Mouse (Mus musculus) midbrain, embryonic 14.5 days (tissue): ENCODE results near the gene Dnal1. TPM values are rescaled to one million over a fixed set of nuclear protein-coding genes. Genes with fewer than 3 reads are reported as not detected.
"Not testable (repeated sequence)": the region's sequence is repeated elsewhere in the genome, so short reads cannot be mapped to it uniquely, and the experiment has no call there.

Source experiments
- ATAC-seq: fragments of 200-750 bp; cut with Nextera tagmentation; 2 replicates; pipeline ENCODE4 v1.8.0; 2017; ENCODE audit warnings: moderate number of reproducible peaks, moderate library complexity; ENCODE audit not compliant: low FRiP score, low TSS enrichment
- DNase-seq: peaks from one replicate; pipeline ENCODE4 v3.0.0-alpha.2; 2015
- H3K27ac ChIP-seq: fragments of 300-500 bp; sonication (generic); replicated peaks from 2 replicates; pipeline ENCODE4 v1.5.1; 2014; ENCODE audit warnings: mild to moderate bottlenecking, low read depth, low read length, moderate library complexity
- H3K27me3 ChIP-seq: fragments of 300-500 bp; sonication (generic); 2 replicates; pipeline ENCODE4 v1.6.1; 2014; ENCODE audit warnings: low read length, control low read depth, mixed read lengths; ENCODE audit not compliant: control insufficient read depth, insufficient read depth
- H3K36me3 ChIP-seq: fragments of 300-500 bp; sonication (generic); 2 replicates; pipeline ENCODE4 v1.6.1; 2014; ENCODE audit warnings: low read length, control low read depth; ENCODE audit not compliant: control insufficient read depth, insufficient read depth
- H3K4me1 ChIP-seq: fragments of 300-500 bp; sonication (generic); 2 replicates; pipeline ENCODE4 v1.6.1; 2014; ENCODE audit warnings: mild to moderate bottlenecking, antibody characterized with exemption, low read length, control low read depth; ENCODE audit not compliant: control insufficient read depth, insufficient read depth
- H3K4me2 ChIP-seq: fragments of 300-500 bp; sonication (generic); 2 replicates; pipeline ENCODE4 v1.6.1; 2014; ENCODE audit warnings: mild to moderate bottlenecking, low read length, moderate library complexity
- H3K4me3 ChIP-seq: fragments of 300-500 bp; sonication (generic); replicated peaks from 2 replicates; pipeline ENCODE4 v1.5.1; 2014; ENCODE audit warnings: low read depth, low read length
- H3K9ac ChIP-seq: fragments of 300-500 bp; sonication (generic); replicated peaks from 2 replicates; pipeline ENCODE4 v1.6.1; 2014; ENCODE audit warnings: mild to moderate bottlenecking, low read length, moderate library complexity
- H3K9me3 ChIP-seq: fragments of 300-500 bp; sonication (generic); 2 replicates; pipeline ENCODE4 v1.6.1; 2016; ENCODE audit warnings: low read length, control low read depth, mixed read lengths; ENCODE audit not compliant: control insufficient read depth
- WGBS: fragments of 180-500 bp; shearing (Covaris S2); extraction: QIAGEN DNeasy Blood & Tissue Kit; methylation state at CpG from one replicate; pipeline ENCODE4 v1.1.7; 2014; 5-methylcytosine and 5-hydroxymethylcytosine counted together
- polyA plus RNA-seq: library from polyadenylated mRNA; unstranded; fragments of >200 nt; fragmentation: Nextera tagmentation; extraction: Ambion mirVana; gene quantifications from 2 replicates; pipeline ENCODE4 v1.2.1, GENCODE M21; 2014

The Dnal1 gene
- 7.0 and 7.8 TPM in 2 replicates for polyA plus RNA-seq

DNA sequence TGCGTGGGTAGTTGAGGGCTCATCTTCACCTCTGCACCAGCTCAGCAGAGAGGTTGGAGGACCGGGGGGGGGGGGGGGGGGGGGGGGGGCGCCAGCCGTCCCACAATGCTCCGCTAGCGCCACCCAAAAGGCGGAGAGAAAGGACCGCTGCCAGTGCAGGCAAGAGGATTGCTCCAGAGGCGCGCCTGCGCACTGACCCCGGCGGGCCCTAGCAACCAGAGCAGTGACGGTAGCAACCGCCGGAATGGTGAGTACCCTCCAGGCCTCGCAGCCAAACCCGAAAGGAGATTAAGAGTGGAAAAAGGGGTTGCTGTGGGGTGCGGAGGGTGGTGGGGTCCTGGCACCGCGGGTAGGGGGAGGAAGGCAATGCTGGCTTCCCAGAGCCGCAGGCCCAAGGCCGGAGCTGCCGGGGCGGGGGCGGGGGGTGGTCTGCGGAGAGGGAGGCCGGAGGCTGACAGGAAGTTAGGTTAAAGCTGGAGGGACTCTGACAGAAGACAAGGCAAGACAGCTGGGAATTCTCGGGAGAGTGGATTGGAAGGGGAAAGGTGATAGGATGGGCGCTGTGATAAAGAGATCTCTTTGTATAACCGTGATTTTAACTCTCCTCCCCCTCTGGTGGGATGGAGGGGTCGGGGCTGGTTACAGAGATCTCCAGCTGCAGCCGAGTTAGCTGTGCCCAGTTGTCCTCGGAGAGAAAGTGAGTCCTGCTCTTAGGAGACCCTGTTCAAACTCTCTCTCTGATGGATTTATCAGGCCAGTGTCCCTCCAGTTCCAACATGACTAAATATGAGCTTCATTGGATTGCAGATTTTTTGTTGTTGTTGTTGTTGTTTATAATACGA, at the start of gene Dnal1:
Gene Dnal1, plus strand, starts transcription at position 214 of the 842 bp plus-strand sequence.
- H3K36me3 ChIP-seq = no peaks in the 10 kb centered on the region
- no peaks in the 10 kb centered on the region for H3K9me3 ChIP-seq
- ATAC-seq (peak; percentile 91), DNase-seq (peak; percentile 96)
- H3K27me3 ChIP-seq = no peaks in the 10 kb centered on the region
- peaks cover 9% of the 10 kb centered on the region; the same call in 1 of the 2 replicates for H3K4me1 ChIP-seq
- peak within 1 kb of the TSS; percentile 48 for H3K9ac ChIP-seq
- peak within 1 kb of the TSS; percentile 55 for H3K4me3 ChIP-seq
- peak within 1 kb of the TSS; percentile 60; the same call in 1 of the 2 replicates for H3K27ac ChIP-seq
- peak within 1 kb of the TSS; percentile 70 for H3K4me2 ChIP-seq
- 2% methylated on average over 33 of the region's 35 CpGs for WGBS

DNA sequence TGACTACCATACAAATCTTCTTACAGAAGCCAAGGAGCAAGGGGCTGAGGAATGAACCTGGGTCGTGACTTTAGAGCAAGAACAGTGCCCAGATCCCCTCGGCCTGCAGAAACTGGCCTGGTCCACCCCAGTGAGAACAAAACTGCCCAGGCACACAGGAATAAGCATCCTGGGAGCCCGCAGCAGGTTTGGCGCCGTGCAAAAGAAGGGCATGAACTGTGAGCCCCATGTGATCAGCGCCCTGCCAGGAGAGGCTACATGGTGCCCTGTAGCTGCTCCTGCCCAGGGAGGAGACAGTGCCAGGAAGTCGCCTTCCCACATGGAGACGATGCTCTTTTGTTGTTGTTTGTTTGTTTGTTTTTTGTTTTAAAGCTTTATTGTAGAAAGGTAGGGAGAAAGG, 49.5 kb upstream of the Dnal1 start:
- Histone ChIP-seq H3K27ac (no peak overlapping the region), H3K4me2 (no peak overlapping the region), H3K9ac (no peak overlapping the region), H3K36me3 (no peaks in the 10 kb centered on the region), H3K27me3 (peaks cover 7% of the 10 kb centered on the region; the same call in 1 of the 2 replicates), H3K4me1 (no peaks in the 10 kb centered on the region), H3K9me3 (no peaks in the 10 kb centered on the region), H3K4me3 (no peak overlapping the region)
- 78% methylated on average over 8 of the region's 8 CpGs for WGBS
- no peak for DNase-seq
- ATAC-seq = no peak

DNA sequence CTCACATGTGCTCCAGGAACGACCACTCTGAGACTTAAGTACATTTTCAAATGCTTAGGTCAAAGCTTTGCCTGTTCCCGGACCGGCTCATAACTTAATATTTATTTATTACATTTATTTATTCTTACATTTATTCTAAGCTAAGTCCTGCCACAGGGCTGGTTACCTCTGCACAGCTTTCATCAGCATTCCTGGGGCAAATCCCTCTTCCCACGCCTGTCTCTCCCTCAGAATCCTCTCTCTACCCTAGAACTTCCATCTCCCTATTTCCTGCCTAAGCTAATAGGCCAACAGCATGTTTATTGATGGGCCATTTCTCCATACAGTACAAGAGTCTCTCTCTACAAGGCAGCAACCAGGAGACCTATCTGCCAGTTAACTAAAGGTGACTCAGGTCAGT, 46.4 kb upstream of the Dnal1 start:
- no peaks in the 10 kb centered on the region for H3K4me1 ChIP-seq
- 80% methylated on average over 4 of the region's 4 CpGs for WGBS
- ATAC-seq (no peak), DNase-seq (no peak)
- H3K4me2 ChIP-seq = no peak overlapping the region
- H3K27ac ChIP-seq = no peak overlapping the region
- no peak overlapping the region for H3K9ac ChIP-seq
- H3K27me3 ChIP-seq = peaks cover 7% of the 10 kb centered on the region; the same call in 1 of the 2 replicates
- H3K4me3 ChIP-seq = no peak overlapping the region
- H3K9me3 ChIP-seq = no peaks in the 10 kb centered on the region
- H3K36me3 ChIP-seq = no peaks in the 10 kb centered on the region

DNA sequence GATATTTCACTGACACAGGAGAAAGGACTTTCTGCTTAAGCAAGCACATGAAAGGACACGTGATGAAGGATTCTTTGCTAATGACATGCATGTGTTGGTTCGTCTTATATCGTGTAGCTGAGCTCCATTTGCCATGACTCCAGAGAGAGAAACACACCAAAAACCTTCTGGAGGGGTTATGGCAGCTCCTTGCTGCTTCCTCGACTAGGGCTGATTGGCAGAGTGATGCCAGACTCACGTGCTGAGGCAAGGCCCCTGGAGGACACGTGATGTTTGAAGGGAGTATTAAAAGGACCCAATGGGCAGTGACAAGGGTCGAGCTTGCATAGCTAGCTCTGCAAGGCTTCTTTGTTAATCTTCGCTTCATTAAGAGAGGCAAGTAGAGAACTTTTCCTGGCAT, 45.9 kb upstream of the Dnal1 start:
- peaks cover 7% of the 10 kb centered on the region; the same call in 1 of the 2 replicates for H3K27me3 ChIP-seq
- H3K27ac ChIP-seq = no peak overlapping the region
- no peaks in the 10 kb centered on the region for H3K36me3 ChIP-seq
- H3K9ac ChIP-seq = no peak overlapping the region
- no peak overlapping the region for H3K4me3 ChIP-seq
- H3K9me3 ChIP-seq = no peaks in the 10 kb centered on the region
- ATAC-seq (no peak), DNase-seq (no peak)
- no peak overlapping the region for H3K4me2 ChIP-seq
- no peaks in the 10 kb centered on the region for H3K4me1 ChIP-seq
- 59% methylated on average over 8 of the region's 8 CpGs for WGBS

DNA sequence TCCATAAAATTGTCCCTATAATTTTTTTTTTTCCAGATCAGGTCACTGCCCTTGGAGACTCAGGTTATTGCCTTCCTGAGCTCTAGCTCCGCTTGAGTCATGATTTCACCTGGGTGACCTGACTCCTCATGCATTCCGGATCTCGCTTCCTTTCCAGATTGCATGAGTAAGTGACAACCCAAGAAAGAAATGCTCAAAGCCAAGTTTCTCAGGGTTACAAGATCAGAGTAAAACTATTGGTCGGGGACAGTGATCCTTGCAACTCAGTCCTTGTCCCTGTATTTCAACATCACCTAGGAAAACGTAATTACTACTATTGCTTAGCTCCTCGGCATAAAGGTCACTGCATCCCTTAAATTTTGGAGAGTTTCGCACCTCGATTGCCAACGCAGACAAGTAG, 45.2 kb upstream of the Dnal1 start, which contains the start of gene Acot5:
Gene Acot5, plus strand, starts transcription at position 340 of the 400 bp plus-strand sequence.
- H3K4me3 ChIP-seq = peak within 1 kb of the TSS; percentile 32
- whole genome bisulfite sequencing = 56% methylated on average over 9 of the region's 9 CpGs
- H3K4me1 ChIP-seq = no peaks in the 10 kb centered on the region
- H3K9ac ChIP-seq = no peak within 1 kb of the TSS; the same call in 1 of the 2 replicates
- H3K4me2 ChIP-seq = peak within 1 kb of the TSS; percentile 52
- ATAC-seq (no peak), DNase-seq (no peak)
- no peak within 1 kb of the TSS for H3K27ac ChIP-seq
- peaks cover 7% of the 10 kb centered on the region; the same call in 1 of the 2 replicates for H3K27me3 ChIP-seq
- H3K9me3 ChIP-seq = no peaks in the 10 kb centered on the region
- H3K36me3 ChIP-seq = no peaks in the 10 kb centered on the region

DNA sequence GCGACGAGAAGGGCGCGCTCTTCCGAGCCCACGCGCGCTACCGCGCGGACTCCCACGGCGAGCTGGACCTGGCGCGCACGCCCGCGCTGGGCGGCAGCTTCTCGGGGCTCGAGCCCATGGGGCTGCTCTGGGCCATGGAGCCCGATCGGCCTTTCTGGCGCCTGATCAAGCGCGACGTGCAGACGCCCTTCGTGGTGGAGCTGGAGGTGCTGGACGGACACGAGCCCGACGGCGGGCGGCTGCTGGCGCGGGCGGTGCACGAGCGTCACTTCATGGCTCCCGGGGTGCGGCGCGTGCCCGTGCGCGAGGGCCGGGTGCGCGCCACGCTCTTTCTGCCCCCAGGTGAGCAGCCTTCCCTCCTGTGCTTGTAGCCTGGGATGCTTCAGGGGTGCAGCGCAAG, 44.6 kb upstream of the Dnal1 start:
- H3K9ac ChIP-seq, H3K9me3 ChIP-seq, H3K36me3 ChIP-seq, H3K27ac ChIP-seq, H3K4me1 ChIP-seq, ATAC-seq, H3K27me3 ChIP-seq: not testable (repeated sequence)
- WGBS = 2% methylated on average over 37 of the region's 52 CpGs
- Histone ChIP-seq H3K4me2 (peak overlapping the region; percentile 52), H3K4me3 (peak overlapping the region; percentile 32)
- peak; percentile 22 for DNase-seq

DNA sequence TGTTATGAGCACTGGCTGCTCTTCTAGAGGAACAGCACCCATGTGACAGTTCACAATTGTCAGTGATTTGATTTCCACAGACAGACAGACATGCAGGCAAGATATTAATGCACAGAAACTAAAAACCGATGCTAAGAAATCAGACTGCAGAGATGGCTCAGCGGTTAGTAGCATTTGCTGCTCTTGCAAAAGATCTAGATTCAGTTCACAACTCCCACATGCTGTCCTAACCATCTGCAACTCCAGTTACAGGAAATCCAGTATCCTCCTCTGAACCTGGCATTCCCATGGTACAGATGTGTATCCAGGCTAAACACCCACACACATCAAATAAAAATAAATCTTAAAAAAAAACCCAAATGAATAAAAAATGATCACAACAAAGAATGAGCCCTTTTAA, 42.5 kb upstream of the Dnal1 start:
- Histone ChIP-seq H3K27ac (no peak overlapping the region), H3K4me1 (no peaks in the 10 kb centered on the region), H3K36me3 (no peaks in the 10 kb centered on the region), H3K4me2 (no peak overlapping the region), H3K4me3 (no peak overlapping the region), H3K9me3 (no peaks in the 10 kb centered on the region), H3K9ac (no peak overlapping the region), H3K27me3 (peaks cover 7% of the 10 kb centered on the region; the same call in 1 of the 2 replicates)
- WGBS = 96% methylated on average over 2 of the region's 2 CpGs
- DNase-seq = no peak
- no peak for ATAC-seq

DNA sequence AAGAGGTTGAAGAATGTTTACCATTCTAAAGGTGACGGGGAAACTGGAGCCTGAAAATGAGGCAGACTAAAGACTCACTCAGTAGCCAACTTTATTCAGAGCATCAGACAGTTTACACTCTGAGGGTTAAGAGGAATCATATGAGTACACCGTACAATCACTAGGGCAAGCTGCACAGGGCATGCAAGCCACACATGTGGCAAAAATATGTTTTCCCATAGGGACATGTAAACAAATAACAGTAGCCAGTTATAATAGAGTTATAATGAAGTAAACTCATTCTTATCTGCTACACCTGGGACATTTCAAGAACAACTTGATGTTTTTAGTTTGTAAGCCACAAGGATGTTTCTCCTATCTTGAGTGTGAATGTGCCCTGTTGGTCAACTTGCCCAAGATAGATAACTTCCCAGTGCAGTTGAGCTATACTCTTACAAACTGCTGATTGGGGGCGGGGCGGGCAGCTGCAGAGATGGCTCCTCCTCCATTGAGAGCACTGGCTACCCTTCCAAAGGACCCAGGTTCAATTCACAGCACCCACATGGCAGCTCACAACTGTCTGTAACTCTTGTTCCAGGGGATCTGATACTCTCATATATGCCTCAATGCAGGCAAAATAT, 36.7 kb upstream of the Dnal1 start:
- H3K4me1 ChIP-seq = no peaks in the 10 kb centered on the region
- no peaks in the 10 kb centered on the region for H3K9me3 ChIP-seq
- H3K36me3 ChIP-seq = no peaks in the 10 kb centered on the region
- no peak overlapping the region for H3K4me3 ChIP-seq
- WGBS = 87% methylated on average over 4 of the region's 4 CpGs
- no peak overlapping the region for H3K4me2 ChIP-seq
- DNase-seq (no peak), ATAC-seq (no peak)
- no peak overlapping the region for H3K27ac ChIP-seq
- H3K27me3 ChIP-seq = no peaks in the 10 kb centered on the region
- no peak overlapping the region for H3K9ac ChIP-seq
